Mouse (Mus musculus) lung, embryonic 15.5 days (tissue): Measurements from ENCODE around the gene 4933430I17Rik. TPM values are rescaled to one million over a fixed set of nuclear protein-coding genes. Genes with fewer than 3 reads are reported as not detected.
A peak's percentile ranks its signal among the peaks of the same experiment; 100 is the strongest.

ENCODE experiments used
- ATAC-seq: fragments of 200-750 bp; cut with Nextera tagmentation; 2 replicates; pipeline ENCODE4 v1.8.0; 2017; ENCODE audit warnings: moderate number of reproducible peaks, borderline replicate concordance; ENCODE audit not compliant: low FRiP score, low TSS enrichment; ENCODE audit errors: extremely low read depth
- H3K27ac ChIP-seq: fragments of 300-500 bp; sonication (generic); 2 replicates; pipeline ENCODE4 v1.5.1; 2015; ENCODE audit warnings: moderate library complexity, mild to moderate bottlenecking, inconsistent platforms
- H3K27me3 ChIP-seq: fragments of 300-500 bp; sonication (generic); 2 replicates; pipeline ENCODE4 v1.6.1; 2015; ENCODE audit warnings: inconsistent platforms
- H3K36me3 ChIP-seq: fragments of 300-500 bp; sonication (generic); 2 replicates; pipeline ENCODE4 v1.6.1; 2015; ENCODE audit warnings: inconsistent platforms
- H3K4me1 ChIP-seq: fragments of 300-500 bp; sonication (generic); 2 replicates; pipeline ENCODE4 v1.6.1; 2015; ENCODE audit warnings: inconsistent platforms
- H3K4me2 ChIP-seq: fragments of 300-500 bp; sonication (generic); 2 replicates; pipeline ENCODE4 v1.6.1; 2015; ENCODE audit warnings: inconsistent platforms, mild to moderate bottlenecking, moderate library complexity
- H3K4me3 ChIP-seq: fragments of 300-500 bp; sonication (generic); 2 replicates; pipeline ENCODE4 v1.5.1; 2015; ENCODE audit warnings: mild to moderate bottlenecking, inconsistent platforms
- H3K9ac ChIP-seq: fragments of 300-500 bp; sonication (generic); 2 replicates; pipeline ENCODE4 v1.6.1; 2015; ENCODE audit warnings: inconsistent platforms
- H3K9me3 ChIP-seq: fragments of 300-500 bp; sonication (generic); 2 replicates; pipeline ENCODE4 v1.6.1; 2016; ENCODE audit warnings: inconsistent platforms
- WGBS: fragments of 180-500 bp; shearing (Covaris S2); methylation state at CpG from one replicate; pipeline ENCODE4 v1.1.7; 2015; 5-methylcytosine and 5-hydroxymethylcytosine counted together
- polyA plus RNA-seq: library from polyadenylated mRNA; unstranded; fragments of >200 nt; fragmentation: Nextera tagmentation; extraction: Ambion mirVana; gene quantifications from 2 replicates; pipeline ENCODE4 v1.2.1, GENCODE M21; 2015

4933430I17Rik gene
- polyA plus RNA-seq, 1 experiment from 2014 or later: 0.72 TPM

GRCm38 (mm10) chr4:62487914-62488313 is 37.3 kb upstream of the 4933430I17Rik start:
- H3K36me3 ChIP-seq: no peaks in the 10 kb centered on the region; the same call in 1 of the 2 replicates
- no peaks in the 10 kb centered on the region for H3K9me3 ChIP-seq
- no peak overlapping the region for H3K4me2 ChIP-seq
- H3K4me3 ChIP-seq: no peak overlapping the region
- no peaks in the 10 kb centered on the region for H3K4me1 ChIP-seq
- H3K27ac ChIP-seq: no peak overlapping the region
- ATAC-seq: no peak
- no peaks in the 10 kb centered on the region for H3K27me3 ChIP-seq
- H3K9ac ChIP-seq: no peak overlapping the region
- 87% methylated on average over 2 of the region's 2 CpGs for WGBS

- Histone ChIP-seq H3K9ac (no peak overlapping the region), H3K27me3 (no peaks in the 10 kb centered on the region), H3K4me1 (peaks cover 9% of the 10 kb centered on the region), H3K4me3 (no peak overlapping the region), H3K9me3 (no peaks in the 10 kb centered on the region), H3K36me3 (peaks cover 6% of the 10 kb centered on the region), H3K27ac (no peak overlapping the region), H3K4me2 (no peak overlapping the region)
- 71% methylated on average over 2 of the region's 2 CpGs for WGBS
- no peak for ATAC-seq
Observed at GRCm38 (mm10) chr4:62492682-62493081, 32.5 kb upstream of the 4933430I17Rik start.

- ATAC-seq: no peak
- 62% methylated on average over 9 of the region's 9 CpGs for WGBS
Observed at GRCm38 (mm10) chr4:62494230-62494629, 30.9 kb upstream of the 4933430I17Rik start.

GRCm38 (mm10) chr4:62495946-62496345 is 29.2 kb upstream of the 4933430I17Rik start:
- Histone ChIP-seq H3K9ac (no peak overlapping the region), H3K4me3 (no peak overlapping the region), H3K27me3 (no peaks in the 10 kb centered on the region), H3K4me2 (no peak overlapping the region), H3K27ac (no peak overlapping the region), H3K9me3 (no peaks in the 10 kb centered on the region), H3K4me1 (peaks cover 11% of the 10 kb centered on the region), H3K36me3 (peaks cover 26% of the 10 kb centered on the region)
- 0 out of 2 replicates have a peak, but pooled peaks have one; percentile 13 for ATAC-seq
- whole genome bisulfite sequencing: 54% methylated on average over 8 of the region's 8 CpGs

More at GRCm38 (mm10) chr4:62494230-62494629, 30.9 kb upstream of the 4933430I17Rik start:
- Histone ChIP-seq H3K4me1 (peaks cover 9% of the 10 kb centered on the region), H3K27me3 (no peaks in the 10 kb centered on the region), H3K9me3 (no peaks in the 10 kb centered on the region), H3K4me2 (no peak overlapping the region), H3K27ac (no peak overlapping the region), H3K4me3 (no peak overlapping the region), H3K9ac (no peak overlapping the region), H3K36me3 (peaks cover 18% of the 10 kb centered on the region)

- ATAC-seq: peak; percentile 31; the same call in 1 of the 2 replicates
Observed at GRCm38 (mm10) chr4:62496815-62497214, 28.4 kb upstream of the 4933430I17Rik start.

GRCm38 (mm10) chr4:62500799-62501198 is 24.4 kb upstream of the 4933430I17Rik start:
- no peak for ATAC-seq
- Histone ChIP-seq H3K4me1 (peaks cover 26% of the 10 kb centered on the region), H3K9ac (no peak overlapping the region), H3K27me3 (no peaks in the 10 kb centered on the region), H3K27ac (no peak overlapping the region), H3K36me3 (peaks cover 22% of the 10 kb centered on the region), H3K9me3 (no peaks in the 10 kb centered on the region), H3K4me2 (peak overlapping the region; percentile 62; the same call in 1 of the 2 replicates), H3K4me3 (peak overlapping the region; percentile 74; the same call in 1 of the 2 replicates)
- WGBS: 76% methylated on average over 4 of the region's 4 CpGs

More at GRCm38 (mm10) chr4:62496815-62497214, 28.4 kb upstream of the 4933430I17Rik start:
- no peaks in the 10 kb centered on the region for H3K9me3 ChIP-seq
- no peak overlapping the region for H3K4me3 ChIP-seq
- no peaks in the 10 kb centered on the region for H3K27me3 ChIP-seq
- no peak overlapping the region for H3K27ac ChIP-seq
- peaks cover 26% of the 10 kb centered on the region for H3K36me3 ChIP-seq
- H3K4me2 ChIP-seq: no peak overlapping the region
- H3K4me1 ChIP-seq: peaks cover 16% of the 10 kb centered on the region
- WGBS: 48% methylated on average over 8 of the region's 8 CpGs
- H3K9ac ChIP-seq: no peak overlapping the region

GRCm38 (mm10) chr4:62501534-62501933 is 23.6 kb upstream of the 4933430I17Rik start:
- H3K9ac ChIP-seq: peak overlapping the region; percentile 72
- H3K36me3 ChIP-seq: peaks cover 22% of the 10 kb centered on the region
- H3K4me2 ChIP-seq: peak overlapping the region; percentile 62
- H3K27ac ChIP-seq: peak overlapping the region; percentile 84
- no peaks in the 10 kb centered on the region for H3K9me3 ChIP-seq
- peak; percentile 33; the same call in 1 of the 2 replicates for ATAC-seq
- peaks cover 19% of the 10 kb centered on the region for H3K4me1 ChIP-seq
- under 1% methylated on average over 7 of the region's 7 CpGs for WGBS
- peak overlapping the region; percentile 74 for H3K4me3 ChIP-seq
- no peaks in the 10 kb centered on the region for H3K27me3 ChIP-seq

- H3K36me3 ChIP-seq: peaks cover 26% of the 10 kb centered on the region
- H3K9me3 ChIP-seq: no peaks in the 10 kb centered on the region
- H3K4me1 ChIP-seq: peaks cover 17% of the 10 kb centered on the region; the same call in 1 of the 2 replicates
- H3K4me3 ChIP-seq: peak overlapping the region; percentile 74
- H3K27ac ChIP-seq: peak overlapping the region; percentile 84
- peak; percentile 93 for ATAC-seq
- H3K4me2 ChIP-seq: peak overlapping the region; percentile 62
- WGBS: 1% methylated on average over 38 of the region's 38 CpGs
- H3K27me3 ChIP-seq: no peaks in the 10 kb centered on the region
- H3K9ac ChIP-seq: peak overlapping the region; percentile 72
Observed at GRCm38 (mm10) chr4:62501964-62502732, 23.0 kb upstream of the 4933430I17Rik start.

GRCm38 (mm10) chr4:62502969-62503368 is 22.2 kb upstream of the 4933430I17Rik start:
- peak overlapping the region; percentile 84 for H3K27ac ChIP-seq
- ATAC-seq: no peak
- H3K27me3 ChIP-seq: no peaks in the 10 kb centered on the region
- H3K36me3 ChIP-seq: peaks cover 26% of the 10 kb centered on the region
- H3K4me1 ChIP-seq: peaks cover 17% of the 10 kb centered on the region; the same call in 1 of the 2 replicates
- H3K4me3 ChIP-seq: no peak overlapping the region
- no peak overlapping the region for H3K9ac ChIP-seq
- no peaks in the 10 kb centered on the region for H3K9me3 ChIP-seq
- WGBS: 46% methylated on average over 7 of the region's 7 CpGs
- peak overlapping the region; percentile 62 for H3K4me2 ChIP-seq

GRCm38 (mm10) chr4:62503374-62503970 is 21.7 kb upstream of the 4933430I17Rik start, which contains the start of gene Hdhd3:
Hdhd3 (minus strand) TSS chr4:62503467.
- no peak for ATAC-seq

GRCm38 (mm10) chr4:62505991-62506390 is 19.2 kb upstream of the 4933430I17Rik start:
- Histone ChIP-seq H3K9me3 (no peaks in the 10 kb centered on the region), H3K4me2 (no peak overlapping the region), H3K27ac (no peak overlapping the region), H3K4me1 (peaks cover 15% of the 10 kb centered on the region; the same call in 1 of the 2 replicates), H3K4me3 (no peak overlapping the region), H3K9ac (no peak overlapping the region), H3K27me3 (no peaks in the 10 kb centered on the region), H3K36me3 (peaks cover 39% of the 10 kb centered on the region)
- no peak for ATAC-seq
- 83% methylated on average over 3 of the region's 3 CpGs for WGBS

More at GRCm38 (mm10) chr4:62503374-62503970, 21.7 kb upstream of the 4933430I17Rik start, which contains the start of gene Hdhd3:
- Histone ChIP-seq H3K4me3 (peak within 1 kb of the TSS; percentile 74), H3K4me2 (peak within 1 kb of the TSS; percentile 62), H3K9me3 (no peaks in the 10 kb centered on the region), H3K27ac (peak within 1 kb of the TSS; percentile 84), H3K36me3 (peaks cover 26% of the 10 kb centered on the region), H3K27me3 (no peaks in the 10 kb centered on the region), H3K4me1 (peaks cover 17% of the 10 kb centered on the region; the same call in 1 of the 2 replicates), H3K9ac (peak within 1 kb of the TSS; percentile 72)
- 74% methylated on average over 3 of the region's 3 CpGs for WGBS
